Mouse (Mus musculus): ENCODE measurements around the gene Olfr312. TPM values are rescaled to one million over a fixed set of nuclear protein-coding genes. Genes with fewer than 3 reads are reported as not detected.
"Not testable (repeated sequence)": the region's sequence is repeated elsewhere in the genome, so short reads cannot be mapped to it uniquely, and the experiment has no call there.

Olfr312 gene
- not detected in 2 replicates for polyA plus RNA-seq (2014; fragmentation: Nextera tagmentation; extraction: Ambion mirVana)

DNA sequence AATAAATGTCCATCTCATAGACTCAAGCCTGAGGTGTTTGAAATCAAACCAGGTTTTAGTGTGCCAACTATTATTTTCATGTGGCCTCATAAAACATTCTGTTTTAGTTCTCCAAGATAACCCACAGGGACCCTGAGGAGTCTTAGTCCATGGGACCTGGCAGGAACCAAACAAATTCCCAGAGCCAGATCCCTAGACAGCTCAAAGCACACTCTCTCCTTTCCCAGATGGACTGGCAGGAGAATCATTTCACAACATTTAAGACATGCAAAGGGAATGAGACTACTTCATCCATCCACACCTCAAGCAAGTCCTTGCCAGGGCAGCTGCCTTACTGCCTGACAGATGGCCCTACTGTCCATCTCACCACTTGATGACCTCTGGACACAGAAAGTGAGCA, at the start of gene Olfr312:
Gene Olfr312 (plus strand): TSS at position 301 of the 400 bp plus-strand sequence.
- not testable (repeated sequence) for DNase-seq (ENCODE audit: low spot score); H3K4me1 ChIP-seq (replicated peaks; ENCODE audit: control insufficient read depth, insufficient read depth, low read length); ATAC-seq (ENCODE audit: low FRiP score); H3K4me2 ChIP-seq (replicated peaks); H3K9ac ChIP-seq; H3K9me3 ChIP-seq (ENCODE audit: control insufficient read depth, low read length); H3K36me3 ChIP-seq (replicated peaks; ENCODE audit: control insufficient read depth, insufficient read depth); H3K27ac ChIP-seq; H3K27me3 ChIP-seq (ENCODE audit: control insufficient read depth, insufficient read depth, low read length); H3K4me3 ChIP-seq (replicated peaks; ENCODE audit: low read length)

DNA sequence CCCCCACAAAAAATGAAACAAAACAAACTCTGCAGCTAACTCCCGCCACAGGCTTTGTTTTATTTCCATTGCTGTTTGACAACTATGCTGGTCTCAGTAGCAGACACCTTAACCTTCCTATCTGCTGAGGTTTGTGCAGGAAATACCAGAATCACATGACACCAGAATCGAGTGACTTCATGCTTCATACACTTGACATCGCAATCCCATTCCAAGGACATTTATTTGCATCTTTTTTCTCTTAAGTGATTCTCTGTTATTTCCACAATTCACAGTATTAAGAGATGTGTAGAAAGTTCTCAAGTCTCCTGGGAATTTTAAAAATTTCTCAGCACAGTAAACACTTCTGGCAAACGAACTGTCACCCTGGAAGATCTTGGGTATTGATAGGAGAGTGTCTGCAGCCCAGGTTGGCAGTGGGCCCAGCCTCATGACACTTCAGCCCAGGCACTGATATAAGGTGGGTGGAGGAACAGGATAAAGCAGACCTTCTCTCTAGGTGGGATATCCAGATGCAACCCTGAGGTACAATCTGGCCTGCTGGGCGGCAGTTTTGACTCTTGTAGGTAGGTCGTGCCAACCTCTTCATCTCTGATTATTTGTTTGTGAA, 46.5 kb upstream of the Olfr312 start, which contains the start of gene Olfr314:
Gene Olfr314 (plus strand): TSS at position 473 of the 610 bp plus-strand sequence.
- Histone ChIP-seq H3K4me1 (replicated peaks; ENCODE audit: control insufficient read depth, insufficient read depth, low read length) (no peaks in the 10 kb centered on the region), H3K9ac (no peak within 1 kb of the TSS), H3K9me3 (ENCODE audit: control insufficient read depth, low read length) (no peaks in the 10 kb centered on the region), H3K27me3 (ENCODE audit: control insufficient read depth, insufficient read depth, low read length) (no peaks in the 10 kb centered on the region), H3K4me2 (replicated peaks) (no peak within 1 kb of the TSS), H3K4me3 (replicated peaks; ENCODE audit: low read length) (no peak within 1 kb of the TSS), H3K36me3 (replicated peaks; ENCODE audit: control insufficient read depth, insufficient read depth) (no peaks in the 10 kb centered on the region), H3K27ac (no peak within 1 kb of the TSS)
- 85% methylated on average over 6 of the region's 6 CpGs for WGBS
- DNase-seq (ENCODE audit: low spot score) (no peak), ATAC-seq (ENCODE audit: low FRiP score) (no peak)

DNA sequence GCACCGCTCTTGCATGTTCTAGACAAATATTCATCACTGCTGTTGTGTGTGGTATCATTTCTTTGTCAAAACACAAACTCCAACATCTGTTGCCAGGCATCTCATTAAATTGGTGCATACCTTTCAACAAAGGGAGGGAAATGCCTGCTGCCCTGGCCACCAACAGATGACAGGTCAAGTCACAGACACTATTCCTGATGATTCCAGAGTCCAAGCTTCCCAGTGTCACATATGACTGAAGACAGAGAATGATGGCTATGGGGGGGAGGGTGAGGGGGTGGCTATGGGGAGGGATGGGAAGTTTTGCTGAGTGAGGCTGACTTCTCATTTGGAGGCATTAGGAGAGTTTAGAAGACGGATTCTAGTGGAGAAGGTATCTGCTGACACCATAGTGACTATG, 44.9 kb upstream of the Olfr312 start:
- Histone ChIP-seq H3K4me1 (replicated peaks; ENCODE audit: control insufficient read depth, insufficient read depth, low read length) (0 out of 2 replicates have a peak, but pooled peaks cover 2% of the 10 kb centered on the region), H3K9me3 (ENCODE audit: control insufficient read depth, low read length) (no peaks in the 10 kb centered on the region), H3K27me3 (ENCODE audit: control insufficient read depth, insufficient read depth, low read length) (no peaks in the 10 kb centered on the region), H3K27ac (no peak overlapping the region), H3K9ac (no peak overlapping the region), H3K36me3 (replicated peaks; ENCODE audit: control insufficient read depth, insufficient read depth) (no peaks in the 10 kb centered on the region), H3K4me2 (replicated peaks) (no peak overlapping the region), H3K4me3 (replicated peaks; ENCODE audit: low read length) (no peak overlapping the region)
- DNase-seq (ENCODE audit: low spot score) (no peak), ATAC-seq (ENCODE audit: low FRiP score) (no peak)
- WGBS = 83% methylated on average over 2 of the region's 2 CpGs

DNA sequence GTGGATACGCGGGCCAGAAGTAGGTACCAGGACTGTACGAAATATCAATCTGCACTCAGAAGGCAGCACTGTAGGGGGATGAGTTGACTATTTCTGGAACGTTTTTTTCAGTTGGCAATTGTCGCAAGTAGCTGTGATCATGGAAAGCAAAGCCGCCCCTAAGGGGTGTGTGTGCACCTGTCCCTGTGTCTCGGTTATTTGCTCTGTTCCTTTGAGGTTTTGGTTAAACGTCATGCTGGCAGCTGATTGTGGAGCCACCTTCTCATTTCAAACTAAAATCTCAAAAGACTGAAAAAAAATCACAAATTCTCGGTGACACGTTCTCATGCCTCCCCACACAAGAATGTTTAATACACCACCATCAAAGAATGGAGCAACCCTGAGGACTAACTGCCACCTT, 41.4 kb upstream of the Olfr312 start:
- peaks cover 8% of the 10 kb centered on the region; the same call in 1 of the 2 replicates for H3K4me1 ChIP-seq (replicated peaks; ENCODE audit: control insufficient read depth, insufficient read depth, low read length)
- ATAC-seq (ENCODE audit: low FRiP score) (no peak), DNase-seq (ENCODE audit: low spot score) (no peak)
- H3K9ac ChIP-seq = no peak overlapping the region
- H3K27me3 ChIP-seq (ENCODE audit: control insufficient read depth, insufficient read depth, low read length) = no peaks in the 10 kb centered on the region
- no peaks in the 10 kb centered on the region for H3K36me3 ChIP-seq (replicated peaks; ENCODE audit: control insufficient read depth, insufficient read depth)
- H3K4me3 ChIP-seq (replicated peaks; ENCODE audit: low read length) = no peak overlapping the region
- 88% methylated on average over 10 of the region's 10 CpGs for WGBS
- no peaks in the 10 kb centered on the region for H3K9me3 ChIP-seq (ENCODE audit: control insufficient read depth, low read length)
- H3K4me2 ChIP-seq (replicated peaks) = no peak overlapping the region
- H3K27ac ChIP-seq = no peak overlapping the region

DNA sequence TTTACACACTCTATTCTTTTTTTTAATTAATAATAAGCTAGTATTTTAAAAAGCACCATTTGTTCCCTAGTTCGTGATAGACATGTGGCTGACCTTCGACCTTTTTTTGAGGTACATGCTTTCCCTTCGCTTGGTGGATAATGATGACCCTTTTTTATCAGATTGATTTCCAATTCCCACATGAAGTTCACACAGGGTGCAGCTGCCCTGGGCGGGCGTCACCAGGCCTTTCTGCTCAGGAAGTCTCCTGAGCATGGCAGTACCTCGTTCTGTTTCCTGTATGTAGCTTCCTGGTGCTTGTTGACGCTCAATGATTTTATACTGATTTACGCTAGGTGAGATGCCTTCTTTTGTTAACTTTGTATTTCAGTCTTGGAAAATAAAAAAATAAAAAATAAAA, 40.7 kb upstream of the Olfr312 start:
- ATAC-seq (ENCODE audit: low FRiP score) = no peak
- WGBS = 80% methylated on average over 8 of the region's 8 CpGs

DNA sequence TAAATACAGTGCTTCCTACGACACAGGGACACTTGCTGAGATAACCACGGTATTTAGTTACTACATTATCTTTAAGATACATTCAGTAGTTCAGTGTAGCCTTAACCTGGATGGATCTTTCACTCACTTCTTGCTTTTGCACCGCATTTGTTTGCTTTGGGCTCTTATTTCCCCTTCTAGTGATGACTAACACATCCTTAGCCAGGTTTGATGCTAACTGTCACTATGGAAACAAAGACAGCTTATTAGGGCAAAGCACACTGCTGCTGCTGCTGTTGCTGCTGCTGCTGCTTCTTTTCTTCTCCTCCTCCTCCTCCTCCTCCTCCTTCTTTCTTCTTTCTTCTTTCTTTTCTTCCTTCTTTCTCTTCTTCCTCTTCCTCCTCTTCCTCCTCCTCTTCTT, 39.5 kb upstream of the Olfr312 start:
- ATAC-seq (ENCODE audit: low FRiP score) (no peak), DNase-seq (ENCODE audit: low spot score) (peak; percentile 38)
- H3K4me2 ChIP-seq (replicated peaks) = no peak overlapping the region
- peak overlapping the region; percentile 45; the same call in 1 of the 2 replicates for H3K9ac ChIP-seq
- no peaks in the 10 kb centered on the region for H3K36me3 ChIP-seq (replicated peaks; ENCODE audit: control insufficient read depth, insufficient read depth)
- no peak overlapping the region for H3K27ac ChIP-seq
- H3K4me1 ChIP-seq (replicated peaks; ENCODE audit: control insufficient read depth, insufficient read depth, low read length) = peaks cover 8% of the 10 kb centered on the region; the same call in 1 of the 2 replicates
- H3K27me3 ChIP-seq (ENCODE audit: control insufficient read depth, insufficient read depth, low read length) = no peaks in the 10 kb centered on the region
- no peak overlapping the region for H3K4me3 ChIP-seq (replicated peaks; ENCODE audit: low read length)
- no peaks in the 10 kb centered on the region for H3K9me3 ChIP-seq (ENCODE audit: control insufficient read depth, low read length)
- WGBS = 21% methylated on average over 3 of the region's 3 CpGs

More for the DNA sequence above, 40.7 kb upstream of the Olfr312 start:
- H3K9ac ChIP-seq = no peak overlapping the region
- H3K9me3 ChIP-seq (ENCODE audit: control insufficient read depth, low read length) = no peaks in the 10 kb centered on the region
- no peaks in the 10 kb centered on the region for H3K27me3 ChIP-seq (ENCODE audit: control insufficient read depth, insufficient read depth, low read length)
- H3K27ac ChIP-seq = no peak overlapping the region
- H3K4me3 ChIP-seq (replicated peaks; ENCODE audit: low read length) = no peak overlapping the region
- no peaks in the 10 kb centered on the region for H3K36me3 ChIP-seq (replicated peaks; ENCODE audit: control insufficient read depth, insufficient read depth)
- peaks cover 8% of the 10 kb centered on the region; the same call in 1 of the 2 replicates for H3K4me1 ChIP-seq (replicated peaks; ENCODE audit: control insufficient read depth, insufficient read depth, low read length)
- no peak overlapping the region for H3K4me2 ChIP-seq (replicated peaks)
- no peak for DNase-seq (ENCODE audit: low spot score)

DNA sequence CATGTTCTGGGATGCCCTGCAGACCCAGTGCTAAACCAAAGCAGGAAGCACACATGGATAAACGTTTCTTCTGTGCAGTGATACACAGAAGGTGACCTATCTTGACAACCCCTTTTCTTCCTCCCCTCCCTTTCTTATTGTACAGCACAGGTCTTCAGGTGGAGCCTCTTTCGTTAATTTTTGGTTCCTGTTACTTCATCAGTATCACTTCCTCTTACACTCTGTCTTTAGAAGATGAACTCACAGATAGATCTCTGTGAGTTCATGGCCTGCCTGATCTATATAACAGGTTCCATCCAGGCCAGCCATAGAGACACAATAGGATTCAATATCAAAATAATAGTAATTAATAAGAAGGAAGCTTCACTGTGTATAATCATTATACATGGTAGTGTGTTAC, 39.0 kb upstream of the Olfr312 start:
- 60% methylated on average over 2 of the region's 2 CpGs for WGBS
- no peak overlapping the region for H3K9ac ChIP-seq
- DNase-seq (ENCODE audit: low spot score) = no peak
- ATAC-seq (ENCODE audit: low FRiP score) = no peak
- no peak overlapping the region for H3K4me3 ChIP-seq (replicated peaks; ENCODE audit: low read length)
- H3K9me3 ChIP-seq (ENCODE audit: control insufficient read depth, low read length) = no peaks in the 10 kb centered on the region
- H3K27me3 ChIP-seq (ENCODE audit: control insufficient read depth, insufficient read depth, low read length) = no peaks in the 10 kb centered on the region
- no peaks in the 10 kb centered on the region for H3K36me3 ChIP-seq (replicated peaks; ENCODE audit: control insufficient read depth, insufficient read depth)
- no peak overlapping the region for H3K27ac ChIP-seq
- H3K4me1 ChIP-seq (replicated peaks; ENCODE audit: control insufficient read depth, insufficient read depth, low read length) = peaks cover 8% of the 10 kb centered on the region; the same call in 1 of the 2 replicates
- H3K4me2 ChIP-seq (replicated peaks) = no peak overlapping the region

DNA sequence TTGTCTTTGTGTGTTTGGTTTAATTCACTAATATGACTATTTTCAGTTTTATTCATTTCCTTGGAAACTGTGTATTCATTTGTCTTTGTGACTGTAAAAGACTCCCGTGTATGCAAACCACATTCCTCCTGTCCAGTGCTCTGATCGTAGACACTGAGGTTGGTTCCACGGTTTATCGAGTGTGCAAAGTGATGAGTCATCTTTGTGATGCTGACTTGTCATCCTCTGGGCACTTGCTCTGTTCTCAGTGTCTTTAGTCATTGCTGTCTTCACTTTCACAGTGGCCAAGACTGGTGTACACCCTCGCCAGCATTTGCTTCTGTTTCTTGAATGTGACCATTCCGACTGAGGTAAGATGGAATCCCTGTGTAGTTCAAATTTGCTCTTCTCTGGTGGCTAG, 38.4 kb upstream of the Olfr312 start:
- Histone ChIP-seq H3K9ac (no peak overlapping the region), H3K4me1 (replicated peaks; ENCODE audit: control insufficient read depth, insufficient read depth, low read length) (peaks cover 8% of the 10 kb centered on the region; the same call in 1 of the 2 replicates), H3K27ac (no peak overlapping the region), H3K4me3 (replicated peaks; ENCODE audit: low read length) (no peak overlapping the region), H3K9me3 (ENCODE audit: control insufficient read depth, low read length) (no peaks in the 10 kb centered on the region), H3K27me3 (ENCODE audit: control insufficient read depth, insufficient read depth, low read length) (no peaks in the 10 kb centered on the region), H3K4me2 (replicated peaks) (no peak overlapping the region), H3K36me3 (replicated peaks; ENCODE audit: control insufficient read depth, insufficient read depth) (no peaks in the 10 kb centered on the region)
- DNase-seq (ENCODE audit: low spot score) (no peak), ATAC-seq (ENCODE audit: low FRiP score) (no peak)
- 83% methylated on average over 6 of the region's 6 CpGs for WGBS

DNA sequence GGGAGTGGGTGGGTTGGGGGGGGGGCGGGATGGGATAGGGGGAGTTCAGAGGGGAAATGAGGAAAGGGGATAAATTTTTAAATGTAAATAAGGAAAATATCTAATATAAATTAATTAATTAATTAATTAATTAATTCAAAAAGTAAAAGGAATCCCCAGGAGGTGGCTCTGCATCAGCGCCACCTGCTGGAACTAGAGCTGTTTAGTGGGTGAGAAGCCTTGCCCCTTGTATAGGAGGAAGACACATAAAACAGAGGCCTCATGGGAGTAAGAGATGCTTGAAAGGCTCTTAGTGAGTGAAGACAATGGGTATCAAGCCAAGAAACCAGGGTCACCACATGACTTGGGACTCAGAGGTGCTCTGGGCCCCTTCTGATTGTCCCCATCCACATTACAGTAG, 33.2 kb upstream of the Olfr312 start:
- H3K4me3 ChIP-seq (replicated peaks; ENCODE audit: low read length) = no peak overlapping the region
- no peaks in the 10 kb centered on the region for H3K9me3 ChIP-seq (ENCODE audit: control insufficient read depth, low read length)
- DNase-seq (ENCODE audit: low spot score) (no peak), ATAC-seq (ENCODE audit: low FRiP score) (no peak)
- H3K27me3 ChIP-seq (ENCODE audit: control insufficient read depth, insufficient read depth, low read length) = no peaks in the 10 kb centered on the region
- H3K27ac ChIP-seq = no peak overlapping the region
- no peak overlapping the region for H3K4me2 ChIP-seq (replicated peaks)
- H3K9ac ChIP-seq = no peak overlapping the region
- 84% methylated on average over 2 of the region's 2 CpGs for WGBS
- no peaks in the 10 kb centered on the region for H3K36me3 ChIP-seq (replicated peaks; ENCODE audit: control insufficient read depth, insufficient read depth)
- no peaks in the 10 kb centered on the region for H3K4me1 ChIP-seq (replicated peaks; ENCODE audit: control insufficient read depth, insufficient read depth, low read length)

DNA sequence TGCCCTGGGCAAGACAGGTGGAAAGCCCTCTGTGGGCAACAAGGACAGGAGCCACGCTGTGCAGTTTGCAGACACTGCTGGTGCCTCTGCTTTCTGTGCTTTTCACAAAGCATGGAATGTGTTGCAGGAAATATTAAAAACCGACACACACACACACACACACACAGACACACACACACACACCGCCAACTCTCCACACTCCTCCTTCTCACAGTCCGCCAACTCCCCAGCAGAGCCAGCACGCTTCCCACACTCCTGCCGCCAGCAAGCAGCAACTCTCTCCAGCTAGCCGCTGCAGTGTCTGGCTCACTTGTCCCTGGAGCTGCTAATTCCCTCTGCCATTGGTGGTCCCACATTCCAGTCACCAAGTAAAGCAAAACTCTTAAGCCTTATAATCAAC, 32.2 kb upstream of the Olfr312 start:
- Histone ChIP-seq H3K9me3 (ENCODE audit: control insufficient read depth, low read length) (no peaks in the 10 kb centered on the region), H3K27ac (no peak overlapping the region), H3K4me3 (replicated peaks; ENCODE audit: low read length) (no peak overlapping the region), H3K27me3 (ENCODE audit: control insufficient read depth, insufficient read depth, low read length) (no peaks in the 10 kb centered on the region), H3K9ac (no peak overlapping the region), H3K4me1 (replicated peaks; ENCODE audit: control insufficient read depth, insufficient read depth, low read length) (peaks cover 5% of the 10 kb centered on the region), H3K36me3 (replicated peaks; ENCODE audit: control insufficient read depth, insufficient read depth) (no peaks in the 10 kb centered on the region), H3K4me2 (replicated peaks) (no peak overlapping the region)
- no peak for DNase-seq (ENCODE audit: low spot score)
- whole genome bisulfite sequencing = 78% methylated on average over 7 of the region's 7 CpGs
- ATAC-seq (ENCODE audit: low FRiP score) = no peak

Measured in hindbrain, embryonic 14.5 days (tissue).